Mouse (Mus musculus) midbrain, embryonic 12.5 days (tissue): ENCODE data around the gene Myo18a. TPM values are rescaled to one million over a fixed set of nuclear protein-coding genes. Genes with fewer than 3 reads are reported as not detected.

Source experiments
- ATAC-seq: fragments of 200-750 bp; cut with Nextera tagmentation; 2 replicates; pipeline ENCODE4 v1.8.0; 2017; ENCODE audit warnings: low read depth, moderate TSS enrichment, moderate library complexity; ENCODE audit not compliant: low FRiP score
- H3K27ac ChIP-seq: fragments of 300-500 bp; sonication (generic); replicated peaks from 2 replicates; pipeline ENCODE4 v1.5.1; 2016; ENCODE audit warnings: mild to moderate bottlenecking
- H3K27me3 ChIP-seq: fragments of 300-500 bp; sonication (generic); 2 replicates; pipeline ENCODE4 v1.6.1; 2016; ENCODE audit warnings: mild to moderate bottlenecking
- H3K36me3 ChIP-seq: fragments of 300-500 bp; sonication (generic); 2 replicates; pipeline ENCODE4 v1.6.1; 2016
- H3K4me1 ChIP-seq: fragments of 300-500 bp; sonication (generic); 2 replicates; pipeline ENCODE4 v1.6.1; 2016
- H3K4me2 ChIP-seq: fragments of 300-500 bp; sonication (generic); replicated peaks from 2 replicates; pipeline ENCODE4 v1.6.1; 2016; ENCODE audit warnings: mild to moderate bottlenecking, moderate library complexity
- H3K4me3 ChIP-seq: fragments of 300-500 bp; sonication (generic); 2 replicates; pipeline ENCODE4 v1.5.1; 2016; ENCODE audit warnings: mild to moderate bottlenecking
- H3K9ac ChIP-seq: fragments of 300-500 bp; sonication (generic); replicated peaks from 2 replicates; pipeline ENCODE4 v1.6.1; 2016; ENCODE audit warnings: mild to moderate bottlenecking, moderate library complexity
- H3K9me3 ChIP-seq: fragments of 300-500 bp; sonication (generic); 2 replicates; pipeline ENCODE4 v1.6.1; 2016; ENCODE audit warnings: mild to moderate bottlenecking
- WGBS: fragments of 180-500 bp; shearing (Covaris S2); methylation state at CpG from one replicate; pipeline ENCODE4 v1.1.7; 2016; 5-methylcytosine and 5-hydroxymethylcytosine counted together
- polyA plus RNA-seq: library from polyadenylated mRNA; unstranded; fragments of >200 nt; fragmentation: Nextera tagmentation; extraction: Ambion mirVana; gene quantifications from 2 replicates; pipeline ENCODE4 v1.2.1, GENCODE M21; 2016

The Myo18a gene
- polyA plus RNA-seq, 1 experiment from 2014 or later = 61.0 TPM

GRCm38 (mm10) chr11:77884524-77885245 lies 121.6 kb downstream of the Myo18a start:
- H3K36me3 ChIP-seq = no peaks in the 10 kb centered on the region
- no peak overlapping the region for H3K4me3 ChIP-seq
- peak overlapping the region; percentile 74 for H3K27ac ChIP-seq
- ATAC-seq = peak; percentile 45
- 30% methylated on average over 10 of the region's 10 CpGs for WGBS
- H3K27me3 ChIP-seq = peaks cover 48% of the 10 kb centered on the region
- H3K4me1 ChIP-seq = peaks cover 49% of the 10 kb centered on the region
- no peak overlapping the region for H3K9ac ChIP-seq
- no peaks in the 10 kb centered on the region for H3K9me3 ChIP-seq
- peak overlapping the region; percentile 28 for H3K4me2 ChIP-seq

GRCm38 (mm10) chr11:77885246-77885575 lies 122.2 kb downstream of the Myo18a start:
- H3K9me3 ChIP-seq = no peaks in the 10 kb centered on the region
- peaks cover 51% of the 10 kb centered on the region for H3K27me3 ChIP-seq
- peaks cover 52% of the 10 kb centered on the region for H3K4me1 ChIP-seq
- peak overlapping the region; percentile 74 for H3K27ac ChIP-seq
- H3K4me3 ChIP-seq = no peak overlapping the region
- peak; percentile 93 for ATAC-seq
- 10% methylated on average over 8 of the region's 8 CpGs for WGBS
- H3K4me2 ChIP-seq = peak overlapping the region; percentile 28; the same call in 1 of the 2 replicates
- H3K9ac ChIP-seq = no peak overlapping the region
- no peaks in the 10 kb centered on the region for H3K36me3 ChIP-seq

GRCm38 (mm10) chr11:77887373-77887960 lies 124.4 kb downstream of the Myo18a start:
- peaks cover 69% of the 10 kb centered on the region for H3K4me1 ChIP-seq
- H3K27me3 ChIP-seq = peaks cover 47% of the 10 kb centered on the region
- no peaks in the 10 kb centered on the region for H3K9me3 ChIP-seq
- no peak overlapping the region for H3K9ac ChIP-seq
- H3K27ac ChIP-seq = peak overlapping the region; percentile 84
- no peak overlapping the region for H3K4me3 ChIP-seq
- no peak for ATAC-seq
- peak overlapping the region; percentile 28 for H3K4me2 ChIP-seq
- no peaks in the 10 kb centered on the region for H3K36me3 ChIP-seq
- WGBS = 25% methylated on average over 17 of the region's 17 CpGs

GRCm38 (mm10) chr11:77888846-77889245 lies 125.8 kb downstream of the Myo18a start:
- Histone ChIP-seq H3K36me3 (no peaks in the 10 kb centered on the region), H3K9me3 (no peaks in the 10 kb centered on the region), H3K4me2 (no peak overlapping the region), H3K4me3 (no peak overlapping the region), H3K27ac (no peak overlapping the region), H3K4me1 (peaks cover 79% of the 10 kb centered on the region), H3K27me3 (peaks cover 35% of the 10 kb centered on the region), H3K9ac (no peak overlapping the region)
- no peak for ATAC-seq
- WGBS = 89% methylated on average over 5 of the region's 5 CpGs

- no peak overlapping the region for H3K27ac ChIP-seq
- no peak overlapping the region for H3K9ac ChIP-seq
- H3K4me3 ChIP-seq = no peak overlapping the region
- no peaks in the 10 kb centered on the region for H3K9me3 ChIP-seq
- no peak for ATAC-seq
- WGBS = 58% methylated on average over 1 of the region's 2 CpGs
- no peak overlapping the region for H3K4me2 ChIP-seq
- H3K36me3 ChIP-seq = no peaks in the 10 kb centered on the region
- peaks cover 78% of the 10 kb centered on the region for H3K4me1 ChIP-seq
- H3K27me3 ChIP-seq = peaks cover 29% of the 10 kb centered on the region
Observed at GRCm38 (mm10) chr11:77889484-77889883, 126.4 kb downstream of the Myo18a start.

- WGBS = 51% methylated on average over 2 of the region's 2 CpGs
- no peak overlapping the region for H3K4me2 ChIP-seq
Observed at GRCm38 (mm10) chr11:77890648-77891258, 127.7 kb downstream of the Myo18a start.

GRCm38 (mm10) chr11:77892883-77893282 lies 129.8 kb downstream of the Myo18a start:
- 4% methylated on average over 5 of the region's 5 CpGs for WGBS
- H3K4me3 ChIP-seq = peak overlapping the region; percentile 23
- peak overlapping the region; percentile 51 for H3K9ac ChIP-seq
- peak overlapping the region; percentile 45 for H3K4me2 ChIP-seq
- peaks cover 77% of the 10 kb centered on the region for H3K4me1 ChIP-seq
- H3K9me3 ChIP-seq = no peaks in the 10 kb centered on the region
- peaks cover 36% of the 10 kb centered on the region for H3K27me3 ChIP-seq
- no peak for ATAC-seq
- peak overlapping the region; percentile 97 for H3K27ac ChIP-seq
- no peaks in the 10 kb centered on the region for H3K36me3 ChIP-seq

More at GRCm38 (mm10) chr11:77890648-77891258, 127.7 kb downstream of the Myo18a start:
- Histone ChIP-seq H3K27ac (no peak overlapping the region), H3K9me3 (no peaks in the 10 kb centered on the region), H3K27me3 (peaks cover 29% of the 10 kb centered on the region), H3K9ac (no peak overlapping the region), H3K4me1 (peaks cover 77% of the 10 kb centered on the region), H3K4me3 (no peak overlapping the region), H3K36me3 (no peaks in the 10 kb centered on the region)
- no peak for ATAC-seq

- WGBS = 19% methylated on average over 6 of the region's 6 CpGs
- H3K27ac ChIP-seq = peak overlapping the region; percentile 97
- peak overlapping the region; percentile 45 for H3K4me2 ChIP-seq
- no peak for ATAC-seq
- H3K9me3 ChIP-seq = no peaks in the 10 kb centered on the region
- peak overlapping the region; percentile 23 for H3K4me3 ChIP-seq
- H3K27me3 ChIP-seq = peaks cover 38% of the 10 kb centered on the region
- no peaks in the 10 kb centered on the region for H3K36me3 ChIP-seq
- H3K9ac ChIP-seq = peak overlapping the region; percentile 51
- H3K4me1 ChIP-seq = peaks cover 77% of the 10 kb centered on the region
Observed at GRCm38 (mm10) chr11:77893283-77893682, 130.2 kb downstream of the Myo18a start.

GRCm38 (mm10) chr11:77893787-77894718 lies 131.0 kb downstream of the Myo18a start, which contains the start of gene Pipox:
Gene Pipox, minus strand, starts transcription at chr11:77894096.
- ATAC-seq = peak; percentile 86
- Histone ChIP-seq H3K4me3 (peak within 1 kb of the TSS; percentile 23), H3K27ac (peak within 1 kb of the TSS; percentile 97), H3K27me3 (peaks cover 39% of the 10 kb centered on the region), H3K4me2 (peak within 1 kb of the TSS; percentile 45), H3K9me3 (no peaks in the 10 kb centered on the region), H3K4me1 (peaks cover 81% of the 10 kb centered on the region), H3K9ac (peak within 1 kb of the TSS; percentile 51), H3K36me3 (no peaks in the 10 kb centered on the region)
- 8% methylated on average over 11 of the region's 11 CpGs for WGBS

GRCm38 (mm10) chr11:77894967-77895366 lies 131.9 kb downstream of the Myo18a start:
- H3K4me1 ChIP-seq = peaks cover 81% of the 10 kb centered on the region
- H3K27ac ChIP-seq = peak overlapping the region; percentile 56
- WGBS = 86% methylated on average over 2 of the region's 2 CpGs
- no peak overlapping the region for H3K4me3 ChIP-seq
- ATAC-seq = no peak
- H3K27me3 ChIP-seq = peaks cover 43% of the 10 kb centered on the region
- no peaks in the 10 kb centered on the region for H3K9me3 ChIP-seq
- no peak overlapping the region for H3K9ac ChIP-seq
- H3K36me3 ChIP-seq = no peaks in the 10 kb centered on the region
- no peak overlapping the region for H3K4me2 ChIP-seq

GRCm38 (mm10) chr11:77896011-77896410 lies 133.0 kb downstream of the Myo18a start:
- 66% methylated on average over 9 of the region's 9 CpGs for WGBS
- H3K9ac ChIP-seq = no peak overlapping the region
- H3K27ac ChIP-seq = peak overlapping the region; percentile 89

More at GRCm38 (mm10) chr11:77896011-77896410, 133.0 kb downstream of the Myo18a start:
- peaks cover 73% of the 10 kb centered on the region for H3K4me1 ChIP-seq
- peaks cover 41% of the 10 kb centered on the region for H3K27me3 ChIP-seq
- ATAC-seq = no peak
- no peaks in the 10 kb centered on the region for H3K9me3 ChIP-seq
- no peak overlapping the region for H3K4me3 ChIP-seq
- peak overlapping the region; percentile 53 for H3K4me2 ChIP-seq
- no peaks in the 10 kb centered on the region for H3K36me3 ChIP-seq
